Mouse (Mus musculus) left cerebral cortex, postnatal 10 days (tissue): Measurements from ENCODE around the gene Rpl3. TPM values are rescaled to one million over a fixed set of nuclear protein-coding genes. Genes with fewer than 3 reads are reported as not detected.

Source experiments
- microRNA-seq: library from miRNA; unstranded; fragments of <30 nt; microRNA quantifications from one replicate; pipeline ENCODE4 v1.2.0, GENCODE M21; 2022
- total RNA-seq, 2 experiments: library from RNA; stranded (reverse); gene quantifications; 2 replicates each; pipeline ENCODE4 v1.2.3; 2021

The Rpl3 gene
- total RNA-seq, 2 experiments from 2014 or later = 520 to 524 TPM

Small RNA genes within 50 kb of the gene (microRNA-seq; reads per million reads assigned to microRNA genes)
- 60.7 reads per million, percentile 51 among the genes with 10 or more reads in this experiment for gene Snord43

Other genes starting within 250 kb of the Rpl3 start
- gene Apobec3, start 200.2 kb downstream of the Rpl3 start, total RNA-seq = 1 to 10 TPM; 4.4 to 4.7 TPM
- gene Cbx7, start 120.7 kb downstream of the Rpl3 start, total RNA-seq = 1 to 10 TPM; 5.6 to 7.1 TPM
- gene Pdgfb, start 76.9 kb downstream of the Rpl3 start, total RNA-seq = 10 to 100 TPM; 42.6 to 43.4 TPM
- gene Syngr1, start 534 bp downstream of the Rpl3 start, total RNA-seq = 100 to 1,000 TPM; 430 to 441 TPM
- 10 to 100 TPM; 26.8 to 32.5 TPM for gene Tab1, start 41.3 kb upstream of the Rpl3 start, total RNA-seq
- 10 to 100 TPM; 94.2 to 98.8 TPM for gene Mgat3, start 81.9 kb upstream of the Rpl3 start, total RNA-seq
- 10 to 100 TPM; 30.7 to 31.1 TPM for gene Mief1, start 142.2 kb upstream of the Rpl3 start, total RNA-seq
- 10 to 100 TPM; 13.6 to 21.0 TPM for gene AC140267.1, start 144.0 kb upstream of the Rpl3 start, total RNA-seq
- gene Atf4, start 163.3 kb upstream of the Rpl3 start, total RNA-seq = 100 to 1,000 TPM; 100 to 110 TPM
- 10 to 100 TPM; 41.5 to 47.5 TPM for gene Rps19bp1, start 172.4 kb upstream of the Rpl3 start, total RNA-seq
- gene Cacna1i, start 195.4 kb upstream of the Rpl3 start, total RNA-seq = 10 to 100 TPM; 82.6 to 84.8 TPM